Mouse (Mus musculus) heart, postnatal 0 days (tissue): ENCODE results near the gene Fancf.

ENCODE experiments used
- CTCF ChIP-seq: IDR thresholded peaks from 2 replicates; pipeline ENCODE4 v1.5.1; 2016; ENCODE audit warnings: antibody characterized with exemption, control low read depth, low read depth
- EP300 ChIP-seq: IDR thresholded peaks from 2 replicates; pipeline ENCODE4 v1.6.1; 2016; ENCODE audit warnings: antibody characterized with exemption, low read depth

DNA sequence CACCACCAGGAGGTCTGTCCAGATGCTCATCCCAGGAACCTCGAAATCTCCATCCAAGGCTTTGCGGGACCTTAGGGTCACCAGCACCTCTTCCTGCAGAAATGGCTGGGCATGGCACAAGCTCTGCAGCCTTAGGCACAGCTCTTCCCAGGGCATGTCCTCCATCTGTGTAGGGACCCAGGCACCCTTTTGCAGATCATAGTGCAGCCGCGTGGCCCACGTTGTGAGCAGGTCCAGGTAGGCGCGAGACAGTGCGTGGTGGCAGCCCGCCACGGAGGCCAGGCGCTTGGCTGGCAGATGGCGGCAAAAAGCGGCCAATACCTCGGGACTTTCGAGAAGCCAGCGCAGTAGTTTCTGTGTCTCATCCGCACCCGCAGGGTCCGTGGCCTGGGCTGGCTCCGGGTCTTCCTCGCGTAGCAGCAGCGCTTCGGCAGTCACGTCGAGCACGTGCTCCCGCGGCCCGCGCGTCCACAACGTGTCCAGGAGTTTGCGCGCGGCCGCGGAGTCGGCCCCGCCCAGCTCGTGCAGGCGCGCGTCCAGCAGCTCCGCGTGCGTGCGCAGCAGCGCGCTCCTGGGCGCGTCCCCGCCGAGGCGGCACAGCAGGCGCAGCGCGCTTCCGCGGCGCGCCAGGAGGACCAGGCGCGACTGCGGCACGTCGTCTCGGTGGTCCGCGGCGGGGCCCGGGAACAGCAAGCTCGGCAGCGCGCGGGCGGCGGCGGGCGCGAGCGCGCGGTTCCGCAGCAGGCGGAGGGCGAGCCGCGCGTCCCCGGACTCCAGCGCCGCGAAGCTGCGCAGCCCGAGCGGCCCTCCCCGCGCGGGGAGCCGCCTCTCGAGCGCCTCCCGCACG is 594 bp downstream of the Fancf start, which contains the start of gene Gas2:
- TF ChIP-seq CTCF (no peak), EP300 (no peak)
